Mouse (Mus musculus) midbrain, embryonic 15.5 days (tissue): ENCODE data around the gene Afm. TPM values are rescaled to one million over a fixed set of nuclear protein-coding genes. Genes with fewer than 3 reads are reported as not detected.

ENCODE experiments used
- ATAC-seq: fragments of 200-750 bp; cut with Nextera tagmentation; replicated peaks from 2 replicates; pipeline ENCODE4 v1.8.0; 2017; ENCODE audit warnings: moderate TSS enrichment
- H3K27ac ChIP-seq: fragments of 300-500 bp; sonication (generic); 2 replicates; pipeline ENCODE4 v1.5.1; 2015; ENCODE audit warnings: mild to moderate bottlenecking, inconsistent platforms
- H3K27me3 ChIP-seq: fragments of 300-500 bp; sonication (generic); replicated peaks from 2 replicates; pipeline ENCODE4 v1.6.1; 2015; ENCODE audit warnings: inconsistent platforms
- H3K36me3 ChIP-seq: fragments of 300-500 bp; sonication (generic); replicated peaks from 2 replicates; pipeline ENCODE4 v1.6.1; 2015; ENCODE audit warnings: inconsistent platforms
- H3K4me1 ChIP-seq: fragments of 300-500 bp; sonication (generic); 2 replicates; pipeline ENCODE4 v1.6.1; 2015; ENCODE audit warnings: inconsistent platforms
- H3K4me2 ChIP-seq: fragments of 300-500 bp; sonication (generic); 2 replicates; pipeline ENCODE4 v1.6.1; 2015; ENCODE audit warnings: inconsistent platforms, mild to moderate bottlenecking, moderate library complexity
- H3K4me3 ChIP-seq: fragments of 300-500 bp; sonication (generic); 2 replicates; pipeline ENCODE4 v1.5.1; 2015; ENCODE audit warnings: mild to moderate bottlenecking, inconsistent platforms
- H3K9ac ChIP-seq: fragments of 300-500 bp; sonication (generic); 2 replicates; pipeline ENCODE4 v1.6.1; 2015; ENCODE audit warnings: mild to moderate bottlenecking, inconsistent platforms
- H3K9me3 ChIP-seq: fragments of 300-500 bp; sonication (generic); 2 replicates; pipeline ENCODE4 v1.6.1; 2016; ENCODE audit warnings: inconsistent platforms
- WGBS: fragments of 180-500 bp; shearing (Covaris S2); methylation state at CpG from one replicate; pipeline ENCODE4 v1.1.7; 2015; ENCODE audit warnings: mixed read lengths; 5-methylcytosine and 5-hydroxymethylcytosine counted together
- polyA plus RNA-seq: library from polyadenylated mRNA; unstranded; fragments of >200 nt; fragmentation: Nextera tagmentation; extraction: Ambion mirVana; gene quantifications from 2 replicates; pipeline ENCODE4 v1.2.1, GENCODE M21; 2015

Gene Afm
- not detected in 2 replicates for polyA plus RNA-seq

DNA sequence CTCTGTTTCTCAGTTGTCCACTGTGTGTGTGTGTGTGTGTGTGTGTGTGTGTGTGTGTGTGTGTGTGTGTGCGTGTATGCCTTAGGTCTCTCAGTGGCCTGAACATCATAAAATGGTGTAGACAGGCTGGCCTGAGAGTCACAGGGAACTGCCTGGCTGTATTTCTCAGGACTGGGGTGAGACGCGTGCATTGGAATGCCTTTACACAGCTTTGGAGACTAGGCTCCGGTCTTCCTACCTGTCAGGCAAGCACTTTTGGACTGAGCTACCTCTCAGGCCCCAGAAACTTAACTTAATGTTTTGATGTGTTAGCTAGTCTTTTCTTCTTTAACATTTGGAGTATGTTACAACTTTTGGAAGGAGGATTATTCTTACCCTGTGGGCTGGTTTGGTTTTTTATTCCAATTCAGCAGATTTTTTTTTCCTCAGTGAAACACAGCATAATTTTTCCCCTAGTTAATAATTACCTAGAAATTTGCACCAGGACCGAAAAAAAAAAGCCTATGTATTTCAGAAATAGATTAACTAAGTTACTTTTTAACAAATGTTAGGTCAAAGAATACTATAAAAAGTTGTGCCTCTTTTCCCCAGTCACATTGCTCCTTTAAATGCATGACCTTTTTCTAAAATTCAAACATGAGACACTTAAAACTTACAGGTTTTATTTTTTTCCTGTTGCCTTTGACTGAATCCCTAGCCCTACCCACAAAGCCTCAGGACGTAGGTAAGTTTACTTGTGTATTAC, at the start of gene Afm:
Gene Afm (plus strand): TSS at position 577 of the 745 bp plus-strand sequence.
- Histone ChIP-seq H3K4me1 (no peaks in the 10 kb centered on the region), H3K27me3 (no peaks in the 10 kb centered on the region), H3K27ac (no peak within 1 kb of the TSS), H3K9me3 (no peaks in the 10 kb centered on the region), H3K36me3 (no peaks in the 10 kb centered on the region), H3K4me2 (no peak within 1 kb of the TSS), H3K9ac (no peak within 1 kb of the TSS), H3K4me3 (no peak within 1 kb of the TSS)
- WGBS: 92% methylated on average over 6 of the region's 6 CpGs
- no peak for ATAC-seq

GRCm38 (mm10) chr5:90470836-90471235, 47.9 kb upstream of the Afm start:
- WGBS: 90% methylated on average over 3 of the region's 3 CpGs
- no peaks in the 10 kb centered on the region for H3K9me3 ChIP-seq
- H3K36me3 ChIP-seq: no peaks in the 10 kb centered on the region
- no peak for ATAC-seq
- no peaks in the 10 kb centered on the region for H3K4me1 ChIP-seq
- H3K27me3 ChIP-seq: no peaks in the 10 kb centered on the region
- H3K27ac ChIP-seq: no peak overlapping the region
- H3K9ac ChIP-seq: no peak overlapping the region
- no peak overlapping the region for H3K4me2 ChIP-seq
- H3K4me3 ChIP-seq: no peak overlapping the region

GRCm38 (mm10) chr5:90473902-90474301, 44.8 kb upstream of the Afm start:
- no peak overlapping the region for H3K9ac ChIP-seq
- H3K27me3 ChIP-seq: no peaks in the 10 kb centered on the region
- H3K4me1 ChIP-seq: no peaks in the 10 kb centered on the region
- no peaks in the 10 kb centered on the region for H3K9me3 ChIP-seq
- no peaks in the 10 kb centered on the region for H3K36me3 ChIP-seq
- H3K27ac ChIP-seq: no peak overlapping the region
- H3K4me2 ChIP-seq: no peak overlapping the region
- 96% methylated on average over 4 of the region's 4 CpGs for WGBS
- no peak overlapping the region for H3K4me3 ChIP-seq
- no peak for ATAC-seq

DNA sequence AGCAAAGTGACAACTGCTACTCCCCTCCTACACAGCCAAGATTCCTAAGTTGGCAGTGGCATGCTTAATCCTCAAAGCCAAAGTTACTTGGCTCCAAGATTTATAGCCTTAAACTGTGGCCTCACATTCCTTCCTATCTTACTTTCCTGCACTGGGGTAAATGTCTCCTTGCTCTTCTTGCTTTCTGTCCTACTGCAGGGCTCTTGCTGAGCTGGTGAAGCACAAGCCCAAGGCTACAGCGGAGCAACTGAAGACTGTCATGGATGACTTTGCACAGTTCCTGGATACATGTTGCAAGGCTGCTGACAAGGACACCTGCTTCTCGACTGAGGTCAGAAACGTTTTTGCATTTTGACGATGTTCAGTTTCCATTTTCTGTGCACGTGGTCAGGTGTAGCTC, 44.4 kb upstream of the Afm start:
- ATAC-seq: no peak
- Histone ChIP-seq H3K4me3 (no peak overlapping the region), H3K4me1 (no peaks in the 10 kb centered on the region), H3K4me2 (no peak overlapping the region), H3K36me3 (no peaks in the 10 kb centered on the region), H3K27ac (no peak overlapping the region), H3K27me3 (no peaks in the 10 kb centered on the region), H3K9me3 (no peaks in the 10 kb centered on the region), H3K9ac (no peak overlapping the region)
- WGBS: 87% methylated on average over 5 of the region's 5 CpGs

DNA sequence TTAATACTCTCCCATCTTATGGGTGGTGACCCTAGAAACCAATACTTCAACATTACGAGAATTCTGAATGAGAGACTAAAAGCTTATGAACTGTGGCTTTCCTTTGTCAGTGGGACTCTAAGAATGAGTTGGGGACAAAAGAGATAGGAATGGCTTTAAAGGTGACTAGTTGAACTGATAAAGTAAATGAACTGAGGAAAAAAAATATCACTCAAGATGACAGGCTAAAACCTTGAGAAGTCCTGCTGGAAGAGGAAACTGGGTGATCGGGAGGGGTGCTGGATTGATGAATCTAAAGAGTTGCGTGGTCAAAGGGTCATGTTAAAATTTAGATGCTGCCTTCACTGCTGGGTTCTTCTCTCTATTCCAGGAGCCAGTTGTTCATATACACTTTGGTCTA, 42.0 kb upstream of the Afm start:
- H3K27ac ChIP-seq: no peak overlapping the region
- no peak overlapping the region for H3K4me3 ChIP-seq
- 84% methylated on average over 3 of the region's 3 CpGs for WGBS

GRCm38 (mm10) chr5:90477308-90478140, 41.2 kb upstream of the Afm start:
- Histone ChIP-seq H3K27me3 (no peaks in the 10 kb centered on the region), H3K36me3 (no peaks in the 10 kb centered on the region)

More for the DNA sequence above, 42.0 kb upstream of the Afm start:
- no peaks in the 10 kb centered on the region for H3K36me3 ChIP-seq
- ATAC-seq: no peak
- no peak overlapping the region for H3K4me2 ChIP-seq
- no peaks in the 10 kb centered on the region for H3K9me3 ChIP-seq
- no peaks in the 10 kb centered on the region for H3K4me1 ChIP-seq
- no peaks in the 10 kb centered on the region for H3K27me3 ChIP-seq
- H3K9ac ChIP-seq: no peak overlapping the region

DNA sequence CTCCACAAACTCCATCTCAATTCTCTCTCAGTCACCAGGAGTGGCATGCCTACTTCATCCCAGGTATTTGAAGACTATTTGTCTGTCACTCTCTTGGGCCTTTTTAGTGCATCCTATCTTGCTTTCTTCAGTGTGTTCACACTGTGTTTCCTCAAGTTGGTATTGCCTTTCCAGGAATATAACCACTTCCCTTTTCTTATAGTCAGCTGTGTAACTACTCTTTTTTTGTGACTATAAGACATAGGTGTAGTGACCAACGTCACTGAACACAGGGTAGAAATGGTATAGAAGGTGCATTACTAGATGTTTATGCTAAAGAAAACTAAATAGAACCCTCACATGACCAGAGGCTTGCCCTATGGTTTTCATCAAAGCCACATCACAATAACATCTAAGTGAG, 39.8 kb upstream of the Afm start:
- Histone ChIP-seq H3K27ac (no peak overlapping the region), H3K27me3 (no peaks in the 10 kb centered on the region), H3K4me1 (no peaks in the 10 kb centered on the region), H3K36me3 (no peaks in the 10 kb centered on the region), H3K9ac (no peak overlapping the region), H3K4me3 (no peak overlapping the region), H3K9me3 (no peaks in the 10 kb centered on the region), H3K4me2 (no peak overlapping the region)
- ATAC-seq: no peak
- WGBS: 88% methylated on average over 1 of the region's 1 CpGs

More at GRCm38 (mm10) chr5:90477308-90478140, 41.2 kb upstream of the Afm start:
- Histone ChIP-seq H3K4me2 (no peak overlapping the region), H3K9ac (no peak overlapping the region), H3K4me1 (no peaks in the 10 kb centered on the region), H3K9me3 (no peaks in the 10 kb centered on the region), H3K27ac (no peak overlapping the region), H3K4me3 (no peak overlapping the region)
- ATAC-seq: no peak
- 79% methylated on average over 7 of the region's 7 CpGs for WGBS

- H3K4me1 ChIP-seq: no peaks in the 10 kb centered on the region
- H3K4me2 ChIP-seq: no peak overlapping the region
- no peaks in the 10 kb centered on the region for H3K36me3 ChIP-seq
- WGBS: 93% methylated on average over 7 of the region's 7 CpGs
- H3K9me3 ChIP-seq: no peaks in the 10 kb centered on the region
- H3K4me3 ChIP-seq: no peak overlapping the region
- no peak overlapping the region for H3K9ac ChIP-seq
- H3K27ac ChIP-seq: no peak overlapping the region
- no peak for ATAC-seq
- no peaks in the 10 kb centered on the region for H3K27me3 ChIP-seq
Measured at GRCm38 (mm10) chr5:90485597-90485996, 33.1 kb upstream of the Afm start.

DNA sequence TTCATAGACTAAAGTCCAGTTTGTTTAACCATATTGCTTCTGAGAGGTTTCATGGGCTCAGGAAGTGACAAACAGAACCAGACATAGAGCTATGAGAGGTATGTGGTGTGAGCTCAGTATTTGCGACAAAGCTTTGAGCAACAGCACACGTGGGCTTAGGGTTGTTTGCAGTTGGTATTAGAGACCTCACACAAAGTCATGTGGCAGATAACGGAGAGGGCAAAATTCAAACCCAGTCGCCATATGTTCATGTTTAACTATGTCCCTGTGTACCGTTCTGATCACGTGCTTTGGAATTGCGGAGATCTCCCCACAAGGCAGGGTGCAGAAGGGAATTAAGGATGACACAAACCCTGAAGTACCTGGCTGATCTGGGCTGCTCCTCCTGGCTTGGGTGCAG, 30.4 kb upstream of the Afm start:
- no peaks in the 10 kb centered on the region for H3K36me3 ChIP-seq
- H3K4me1 ChIP-seq: no peaks in the 10 kb centered on the region
- H3K9me3 ChIP-seq: no peaks in the 10 kb centered on the region
- H3K27ac ChIP-seq: no peak overlapping the region
- H3K9ac ChIP-seq: no peak overlapping the region
- no peak for ATAC-seq
- 90% methylated on average over 7 of the region's 7 CpGs for WGBS
- H3K4me2 ChIP-seq: no peak overlapping the region
- H3K4me3 ChIP-seq: no peak overlapping the region
- H3K27me3 ChIP-seq: no peaks in the 10 kb centered on the region

DNA sequence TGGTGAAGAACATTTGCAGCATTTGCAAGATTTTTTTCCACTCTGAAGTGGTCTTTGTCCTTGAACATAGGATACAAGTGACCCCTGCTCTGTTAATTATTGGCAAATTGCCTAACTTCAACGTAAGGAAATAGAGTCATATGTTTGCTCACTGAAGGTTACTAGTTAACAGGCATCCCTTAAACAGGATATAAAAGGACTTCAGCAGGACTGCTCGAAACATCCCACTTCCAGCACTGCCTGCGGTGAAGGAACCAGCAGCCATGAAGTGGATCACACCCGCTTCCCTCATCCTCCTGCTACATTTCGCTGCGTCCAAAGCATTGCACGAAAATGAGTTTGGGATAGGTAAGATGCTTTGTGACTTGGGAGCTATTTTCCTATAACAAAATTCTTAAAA, 28.2 kb upstream of the Afm start, which contains the start of gene Afp:
Gene Afp (plus strand): TSS at position 220 of the 400 bp plus-strand sequence.
- no peak within 1 kb of the TSS for H3K9ac ChIP-seq
- no peaks in the 10 kb centered on the region for H3K36me3 ChIP-seq
- no peaks in the 10 kb centered on the region for H3K9me3 ChIP-seq
- WGBS: 89% methylated on average over 7 of the region's 7 CpGs
- ATAC-seq: no peak
- no peaks in the 10 kb centered on the region for H3K4me1 ChIP-seq
- H3K4me2 ChIP-seq: no peak within 1 kb of the TSS
- H3K4me3 ChIP-seq: no peak within 1 kb of the TSS
- no peaks in the 10 kb centered on the region for H3K27me3 ChIP-seq
- H3K27ac ChIP-seq: no peak within 1 kb of the TSS

- Histone ChIP-seq H3K4me2 (no peak overlapping the region), H3K27me3 (no peaks in the 10 kb centered on the region), H3K4me3 (no peak overlapping the region), H3K9ac (no peak overlapping the region), H3K9me3 (no peaks in the 10 kb centered on the region), H3K36me3 (no peaks in the 10 kb centered on the region), H3K4me1 (no peaks in the 10 kb centered on the region), H3K27ac (no peak overlapping the region)
- 72% methylated on average over 9 of the region's 9 CpGs for WGBS
- no peak for ATAC-seq
Measured at GRCm38 (mm10) chr5:90492440-90492839, 26.3 kb upstream of the Afm start.

GRCm38 (mm10) chr5:90494308-90494707, 24.4 kb upstream of the Afm start:
- Histone ChIP-seq H3K4me3 (no peak overlapping the region), H3K9ac (no peak overlapping the region), H3K27me3 (no peaks in the 10 kb centered on the region), H3K4me2 (no peak overlapping the region), H3K4me1 (no peaks in the 10 kb centered on the region), H3K9me3 (no peaks in the 10 kb centered on the region), H3K27ac (no peak overlapping the region), H3K36me3 (no peaks in the 10 kb centered on the region)
- WGBS: 92% methylated on average over 4 of the region's 4 CpGs
- ATAC-seq: no peak
